Comparison of ENCODE assay signal across 29 mouse cellular contexts in genomic region chr1:133617908-133618307, GRCm38 (mm10). TPM values are rescaled to one million over a fixed set of nuclear protein-coding genes. Genes with fewer than 3 reads are reported as not detected.
DNase-seq lines count a peak whose midpoint lies in the region; ATAC-seq and TF ChIP-seq lines count a peak whose summit lies in the region.
"Had no signal": no experiment of that assay in that cellular context is flagged by ENCODE, and none has a peak within 500 bp of the region (broad histone marks: within the 10 kb centered on the region; RNA-seq: fewer than 3 reads in every experiment).

No protein-coding gene starts in this region.

- H3K9ac ChIP-seq in intestine, embryonic 16.5 days (ENCODE audit: low read depth, low read length) = no peak overlapping the region
- no peak overlapping the region for H3K9ac ChIP-seq in intestine, embryonic 15.5 days
- no peak overlapping the region for H3K9ac ChIP-seq in liver, embryonic 12.5 days
- H3K9ac ChIP-seq in liver, postnatal 0 days (replicated peaks) = no peak overlapping the region
- H3K9ac ChIP-seq: forebrain, embryonic 15.5 days; stomach, embryonic 15.5 days had no signal

- H3K27me3 ChIP-seq in intestine, embryonic 16.5 days (replicated peaks; ENCODE audit: control insufficient read depth, insufficient read depth, low read length) = no peaks in the 10 kb centered on the region
- no peaks in the 10 kb centered on the region for H3K27me3 ChIP-seq in intestine, embryonic 15.5 days (replicated peaks)
- no peaks in the 10 kb centered on the region for H3K27me3 ChIP-seq in liver, embryonic 12.5 days (replicated peaks)
- H3K27me3 ChIP-seq in liver, postnatal 0 days (ENCODE audit: insufficient read depth, low read length) = no peaks in the 10 kb centered on the region
- H3K27me3 ChIP-seq in forebrain, embryonic 10.5 days (ENCODE audit: poor library complexity, severe bottlenecking) = no peaks in the 10 kb centered on the region
- H3K27me3 ChIP-seq: forebrain, embryonic 15.5 days; stomach, embryonic 15.5 days had no signal

- no peak overlapping the region for H3K27ac ChIP-seq in intestine, embryonic 16.5 days (ENCODE audit: low read length)
- H3K27ac ChIP-seq in intestine, embryonic 15.5 days = no peak overlapping the region
- peak overlapping the region; percentile 58; the same call in 1 of the 2 replicates for H3K27ac ChIP-seq in liver, embryonic 12.5 days
- H3K27ac ChIP-seq in liver, postnatal 0 days (ENCODE audit: low read depth) = peak overlapping the region; percentile 83
- H3K27ac ChIP-seq in forebrain, embryonic 10.5 days = no peak overlapping the region
- H3K27ac ChIP-seq: forebrain, embryonic 15.5 days; hindbrain, embryonic 10.5 days; stomach, embryonic 15.5 days had no signal

- H3K4me1 ChIP-seq in intestine, embryonic 16.5 days (ENCODE audit: control insufficient read depth, insufficient read depth, low read length) = no peaks in the 10 kb centered on the region
- H3K4me1 ChIP-seq in intestine, embryonic 15.5 days (replicated peaks) = 0 out of 2 replicates have a peak, but pooled peaks cover 4% of the 10 kb centered on the region
- peaks cover 23% of the 10 kb centered on the region for H3K4me1 ChIP-seq in liver, embryonic 12.5 days
- H3K4me1 ChIP-seq in liver, postnatal 0 days (ENCODE audit: insufficient read depth) = peaks cover 13% of the 10 kb centered on the region
- H3K4me1 ChIP-seq in forebrain, embryonic 10.5 days = no peaks in the 10 kb centered on the region
- H3K4me1 ChIP-seq: forebrain, embryonic 15.5 days; hindbrain, embryonic 10.5 days; stomach, embryonic 15.5 days had no signal

- no peak overlapping the region for H3K4me3 ChIP-seq in intestine, embryonic 16.5 days (ENCODE audit: low read length)
- no peak overlapping the region for H3K4me3 ChIP-seq in intestine, embryonic 15.5 days (replicated peaks)
- no peak overlapping the region for H3K4me3 ChIP-seq in liver, embryonic 12.5 days
- H3K4me3 ChIP-seq in liver, postnatal 0 days (ENCODE audit: low read depth, low read length) = no peak overlapping the region
- H3K4me3 ChIP-seq in forebrain, embryonic 10.5 days = no peak overlapping the region
- H3K4me3 ChIP-seq: forebrain, embryonic 15.5 days; hindbrain, embryonic 10.5 days; stomach, embryonic 15.5 days had no signal

- no peak for TF ChIP-seq EP300 in liver, postnatal 0 days (IDR thresholded peaks at IDR 0.05; ENCODE audit: low read depth)

- H3K4me2 ChIP-seq in intestine, embryonic 16.5 days (ENCODE audit: low read depth, low read length) = no peak overlapping the region
- H3K4me2 ChIP-seq in intestine, embryonic 15.5 days (replicated peaks) = no peak overlapping the region
- no peak overlapping the region for H3K4me2 ChIP-seq in liver, embryonic 12.5 days
- H3K4me2 ChIP-seq in liver, postnatal 0 days (ENCODE audit: low read depth, low read length) = peak overlapping the region; percentile 27
- H3K4me2 ChIP-seq: forebrain, embryonic 15.5 days; stomach, embryonic 15.5 days had no signal

- ATAC-seq in intestine, embryonic 16.5 days = peak; percentile 29; the same call in 1 of the 2 replicates
- no peak for ATAC-seq in intestine, embryonic 15.5 days
- peak; percentile 79 for ATAC-seq in liver, embryonic 12.5 days
- peak; percentile 43 for ATAC-seq in liver, postnatal 0 days
- ATAC-seq in erythroblast, adult 5-6 weeks (replicated peaks; ENCODE audit: low FRiP score, poor library complexity, severe bottlenecking) = no peak
- ATAC-seq: forebrain, embryonic 15.5 days; hindbrain, embryonic 16.5 days; lung, postnatal 0 days had no signal

- no peak for DNase-seq in liver, postnatal 0 days
- no peak for DNase-seq in forebrain, embryonic 10.5 days (ENCODE audit: extremely low spot score, low spot score)
- no peak for DNase-seq in gastrocnemius, postnatal 14 days
- DNase-seq: adrenal gland, postnatal 10 days; cerebellum, adult 9-10 months; cerebellum, postnatal 36 days; heart, postnatal 14 days; kidney, postnatal 14 days; lung, adult 18-20 months; lung, postnatal 4 days; midbrain, embryonic 14.5 days; retina, postnatal 1 day; right cerebral cortex, postnatal 14 days; thymus, postnatal 14 days had no signal

- 42% methylated on average over 2 of the region's 2 CpGs for WGBS in intestine, embryonic 16.5 days
- WGBS in intestine, embryonic 15.5 days = 44% methylated on average over 2 of the region's 2 CpGs
- WGBS in liver, embryonic 12.5 days (ENCODE audit: insufficient replicate concordance) = 19% methylated on average over 2 of the region's 2 CpGs
- WGBS in liver, postnatal 0 days (ENCODE audit: insufficient replicate concordance) = 31% methylated on average over 2 of the region's 2 CpGs
- 71% methylated on average over 2 of the region's 2 CpGs for WGBS in forebrain, embryonic 10.5 days

- peaks cover 14% of the 10 kb centered on the region for H3K36me3 ChIP-seq in intestine, embryonic 16.5 days (ENCODE audit: control insufficient read depth, insufficient read depth, low read length)
- H3K36me3 ChIP-seq in intestine, embryonic 15.5 days = peaks cover 29% of the 10 kb centered on the region
- H3K36me3 ChIP-seq in liver, embryonic 12.5 days = peaks cover 70% of the 10 kb centered on the region
- peaks cover 23% of the 10 kb centered on the region for H3K36me3 ChIP-seq in liver, postnatal 0 days (replicated peaks; ENCODE audit: insufficient read depth, low read length)
- H3K36me3 ChIP-seq in forebrain, embryonic 10.5 days (replicated peaks) = peaks cover 71% of the 10 kb centered on the region

- no peak for TF ChIP-seq CTCF in liver, postnatal 0 days (IDR thresholded peaks at IDR 0.05; ENCODE audit: low read depth)

- H3K9me3 ChIP-seq in intestine, embryonic 16.5 days (ENCODE audit: control insufficient read depth, low read length) = no peaks in the 10 kb centered on the region
- H3K9me3 ChIP-seq in intestine, embryonic 15.5 days = no peaks in the 10 kb centered on the region
- H3K9me3 ChIP-seq in liver, embryonic 12.5 days (replicated peaks) = no peaks in the 10 kb centered on the region
- no peaks in the 10 kb centered on the region for H3K9me3 ChIP-seq in liver, postnatal 0 days (ENCODE audit: low read length)
- H3K9me3 ChIP-seq in forebrain, embryonic 10.5 days = no peaks in the 10 kb centered on the region
- H3K9me3 ChIP-seq: forebrain, embryonic 15.5 days; hindbrain, embryonic 10.5 days; stomach, embryonic 15.5 days had no signal

- intact Hi-C loops in gastrocnemius, postnatal 14 days (cut with DNase I; ENCODE audit: low total_unique reads) = no loop called here

RNA-seq across cellular contexts. Expression of gene Snrpe, which starts 7.8 kb away (rescaled TPM):
- polyA plus RNA-seq in intestine, embryonic 16.5 days (2015; fragmentation: Nextera tagmentation; extraction: Ambion mirVana) = 451 and 495 TPM in 2 replicates
- 625 and 637 TPM in 2 replicates for polyA plus RNA-seq in intestine, embryonic 15.5 days (2015; fragmentation: Nextera tagmentation; extraction: Ambion mirVana)
- polyA plus RNA-seq in liver, embryonic 12.5 days (2016; fragmentation: Nextera tagmentation; extraction: Ambion mirVana) = 511 and 534 TPM in 2 replicates
- polyA plus RNA-seq in liver, postnatal 0 days (2015; fragmentation: Nextera tagmentation; extraction: Ambion mirVana) = 302 and 306 TPM in 2 replicates
- 948 and 960 TPM in 2 replicates for polyA plus RNA-seq in forebrain, embryonic 10.5 days (2016; fragmentation: Nextera tagmentation; extraction: Ambion mirVana)
- total RNA-seq in erythroblast, adult 5-6 weeks (2015; ENCODE audit: low replicate concordance) = 74.4 and 111 TPM in 2 replicates
- 55.4 and 158 TPM in 2 replicates for total RNA-seq in erythroblast, adult 5-6 weeks (2017; ENCODE audit: low replicate concordance)
- total RNA-seq in gastrocnemius, postnatal 14 days (2021) = 10 to 100 TPM; 67.9 to 72.9 TPM

RNA-seq across cellular contexts. Expression of gene Zbed6, which starts 42.8 kb away (rescaled TPM):
- polyA plus RNA-seq in intestine, embryonic 16.5 days (2015; fragmentation: Nextera tagmentation; extraction: Ambion mirVana) = not detected in 2 replicates
- not detected in 2 replicates for polyA plus RNA-seq in intestine, embryonic 15.5 days (2015; fragmentation: Nextera tagmentation; extraction: Ambion mirVana)
- polyA plus RNA-seq in liver, embryonic 12.5 days (2016; fragmentation: Nextera tagmentation; extraction: Ambion mirVana) = not detected in 2 replicates
- 0.08 and 0.09 TPM in 2 replicates for polyA plus RNA-seq in liver, postnatal 0 days (2015; fragmentation: Nextera tagmentation; extraction: Ambion mirVana)
- polyA plus RNA-seq in forebrain, embryonic 10.5 days (2016; fragmentation: Nextera tagmentation; extraction: Ambion mirVana) = not detected in 2 replicates
- total RNA-seq in erythroblast, adult 5-6 weeks (2015; ENCODE audit: low replicate concordance) = 5.2 TPM in 1 of 2 replicates, not detected in the other
- total RNA-seq in erythroblast, adult 5-6 weeks (2017; ENCODE audit: low replicate concordance) = 12.8 and 27.2 TPM in 2 replicates
- 10 to 100 TPM; 11.0 to 11.5 TPM for total RNA-seq in gastrocnemius, postnatal 14 days (2021)
- polyA plus RNA-seq: embryonic facial prominence, embryonic 11.5 days; forebrain, embryonic 15.5 days; heart, embryonic 14.5 days; hindbrain, embryonic 10.5 days; hindbrain, embryonic 16.5 days; intestine, embryonic 14.5 days; kidney, embryonic 14.5 days; limb, embryonic 11.5 days; lung, postnatal 0 days; midbrain, embryonic 14.5 days; neural tube, embryonic 14.5 days; stomach, embryonic 15.5 days had no signal

RNA-seq across cellular contexts. Expression of gene Gm38394, which starts 43.2 kb away (rescaled TPM):
- 3.2 TPM in 2 replicates for polyA plus RNA-seq in intestine, embryonic 16.5 days (2015; fragmentation: Nextera tagmentation; extraction: Ambion mirVana)
- polyA plus RNA-seq in intestine, embryonic 15.5 days (2015; fragmentation: Nextera tagmentation; extraction: Ambion mirVana) = 4.4 and 5.0 TPM in 2 replicates
- 2.0 and 2.2 TPM in 2 replicates for polyA plus RNA-seq in liver, embryonic 12.5 days (2016; fragmentation: Nextera tagmentation; extraction: Ambion mirVana)
- 1.0 and 1.3 TPM in 2 replicates for polyA plus RNA-seq in liver, postnatal 0 days (2015; fragmentation: Nextera tagmentation; extraction: Ambion mirVana)
- 4.3 and 4.4 TPM in 2 replicates for polyA plus RNA-seq in forebrain, embryonic 10.5 days (2016; fragmentation: Nextera tagmentation; extraction: Ambion mirVana)
- 17.6 and 22.9 TPM in 2 replicates for total RNA-seq in erythroblast, adult 5-6 weeks (2015; ENCODE audit: low replicate concordance)
- total RNA-seq in erythroblast, adult 5-6 weeks (2017; ENCODE audit: low replicate concordance) = 5.5 and 16.6 TPM in 2 replicates
- total RNA-seq in gastrocnemius, postnatal 14 days (2021) = 10 to 100 TPM; 33.1 to 36.9 TPM

Comparison
In these comparisons a context has a peak if more than half of its experiments do, and no peak if none do; other contexts are left out.
1. ATAC-seq: peak in intestine, embryonic 16.5 days (single experiment), liver, embryonic 12.5 days (single experiment) and liver, postnatal 0 days (single experiment); none in intestine, embryonic 15.5 days (single experiment) and erythroblast, adult 5-6 weeks (single experiment).
2. H3K27ac ChIP-seq: peak in liver, embryonic 12.5 days (single experiment) and liver, postnatal 0 days (single experiment); none in intestine, embryonic 16.5 days (single experiment), intestine, embryonic 15.5 days (single experiment) and forebrain, embryonic 10.5 days (single experiment).